Mouse (Mus musculus): Measurements from ENCODE around the gene Zfp112.
"Not testable (repeated sequence)": the region's sequence is repeated elsewhere in the genome, so short reads cannot be mapped to it uniquely, and the experiment has no call there.

The Zfp112 gene

DNA sequence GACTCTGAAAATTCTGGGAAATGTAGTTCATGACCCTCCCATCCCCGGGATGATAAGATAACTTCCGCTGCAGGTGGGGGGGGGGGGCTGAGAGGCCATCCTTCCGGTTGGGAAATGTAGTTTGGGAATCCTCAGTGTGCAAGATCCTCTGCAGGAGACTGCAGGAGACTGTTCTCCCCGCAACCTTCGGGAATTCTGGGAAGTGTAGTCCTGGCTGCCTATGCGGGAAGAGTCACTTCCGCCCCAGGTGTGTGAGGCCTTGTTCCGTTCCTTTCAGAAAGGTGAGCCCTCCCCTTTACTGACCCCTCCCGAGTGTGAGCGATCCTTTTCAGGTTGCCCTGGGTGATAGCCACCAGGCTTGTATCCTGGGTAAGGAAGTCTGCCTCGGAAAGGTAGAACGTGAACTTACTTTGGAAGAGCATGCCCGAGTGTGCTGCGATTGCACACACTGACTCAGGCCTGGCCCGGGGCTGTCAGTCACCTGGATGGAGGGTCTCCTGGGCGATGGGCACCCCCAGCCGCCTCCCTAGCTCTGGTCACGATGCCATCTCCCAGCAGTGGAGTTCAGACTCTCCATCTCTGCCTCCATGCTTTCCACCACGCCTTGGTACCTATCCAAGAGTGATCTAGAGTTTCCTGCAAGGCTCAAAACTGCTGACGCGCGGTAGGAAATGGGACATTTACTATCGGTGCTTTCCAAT, at the start of gene Zfp112:
Gene Zfp112 (plus strand): TSS at position 159 of the 701 bp plus-strand sequence.
- peak; percentile 94 for DNase-seq (ENCODE audit: low spot score)

DNA sequence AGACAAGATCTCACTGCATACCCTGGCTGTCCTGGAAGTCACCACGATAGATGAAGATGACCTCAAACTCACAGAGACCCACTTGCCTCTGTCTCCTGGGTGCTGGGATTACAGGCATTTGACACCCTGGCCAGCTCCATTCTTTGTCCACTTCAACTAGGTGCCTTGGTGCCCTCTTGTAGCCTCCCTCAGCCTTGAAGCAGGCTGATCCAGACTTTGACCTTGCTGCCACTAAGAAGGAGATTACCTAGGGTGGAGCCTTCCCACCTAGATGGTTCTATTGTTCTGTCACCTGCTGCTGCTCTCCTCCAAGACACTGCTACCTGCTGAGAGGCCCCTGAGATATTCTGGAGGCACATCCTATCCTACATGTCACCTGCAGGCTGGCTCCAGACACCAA, 37.7 kb upstream of the Zfp112 start:
- not testable (repeated sequence) for DNase-seq (ENCODE audit: low spot score)

DNA sequence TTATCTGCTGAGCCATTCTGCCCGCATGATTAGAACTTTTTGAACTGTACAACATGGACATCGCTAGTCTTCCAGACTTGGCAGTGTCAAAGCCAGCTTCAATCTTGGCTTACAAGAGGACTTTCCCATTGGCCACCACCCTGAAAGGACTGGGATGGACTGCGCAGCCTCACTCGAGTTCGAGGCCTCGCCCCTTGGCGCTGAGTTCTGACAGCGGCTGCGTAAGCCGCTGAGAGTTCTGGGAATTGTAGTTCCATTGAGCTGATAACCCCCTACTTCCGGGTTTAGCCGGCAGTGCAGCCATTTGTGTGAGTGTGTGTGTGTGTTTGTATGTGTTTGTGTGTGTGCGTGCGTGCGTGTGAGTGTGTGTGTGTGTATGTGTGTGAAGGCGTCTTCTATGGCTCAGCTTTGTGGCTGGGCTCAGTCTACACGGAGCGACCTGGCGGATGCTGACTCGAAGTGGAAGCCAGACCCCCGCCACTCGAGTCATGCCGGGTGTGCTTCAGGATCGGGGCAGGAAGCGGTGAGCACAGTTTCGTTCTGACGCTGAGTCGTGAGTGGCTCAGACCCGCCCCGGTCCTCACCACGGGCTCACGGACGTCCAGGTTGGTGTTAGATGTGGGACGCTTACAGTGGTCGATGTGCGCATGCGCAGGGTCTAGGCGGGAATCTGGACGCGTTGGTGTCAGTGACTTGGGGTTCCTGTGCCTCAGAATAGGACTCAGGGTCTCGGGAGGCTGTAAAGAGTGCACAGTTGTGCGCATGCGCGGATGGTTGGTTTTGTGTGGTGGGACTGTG, 30.3 kb upstream of the Zfp112 start, which contains the start of gene Zfp180:
Gene Zfp180 (plus strand): TSS at position 291 of the 798 bp plus-strand sequence.
- DNase-seq (ENCODE audit: low spot score), result peak; percentile 94

DNA sequence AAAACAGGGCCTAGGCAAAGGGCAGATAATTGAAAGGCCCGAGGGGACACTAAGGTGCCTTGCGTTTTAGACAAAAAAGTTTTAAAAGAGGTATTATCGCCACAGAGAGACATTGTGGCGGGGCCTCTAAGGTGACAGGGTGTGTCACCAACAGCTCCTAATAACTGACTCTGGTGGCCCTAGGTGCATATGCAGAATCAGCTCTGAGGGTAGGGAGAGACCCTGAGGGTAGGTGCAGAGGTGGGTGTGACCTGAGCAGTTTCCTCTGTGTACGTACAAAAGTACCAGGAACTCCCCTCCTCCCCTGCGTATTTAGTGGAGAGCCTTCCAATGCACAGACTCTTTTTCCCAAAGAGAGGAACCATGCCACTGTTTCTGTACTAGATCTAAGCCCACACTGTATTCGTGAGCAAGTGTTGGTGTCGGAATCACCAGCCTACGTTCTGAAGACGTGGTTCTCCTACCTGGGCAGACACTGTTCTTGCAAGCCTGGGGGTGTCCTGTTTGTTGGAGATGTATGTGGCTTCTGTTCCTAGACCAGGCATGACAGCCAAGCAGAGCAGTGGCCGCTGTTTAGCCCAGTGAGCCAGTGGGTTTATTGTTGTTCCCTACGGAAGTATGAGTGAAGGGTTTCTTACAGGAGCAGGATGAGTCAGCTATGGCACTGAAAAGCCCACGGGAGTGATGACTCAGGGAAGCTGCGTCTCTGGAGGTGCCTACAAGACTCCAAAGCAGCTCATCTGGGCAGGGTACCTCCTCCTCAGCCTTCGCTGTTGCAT, 29.5 kb upstream of the Zfp112 start:
- DNase-seq (ENCODE audit: low spot score), result peak; percentile 23

DNA sequence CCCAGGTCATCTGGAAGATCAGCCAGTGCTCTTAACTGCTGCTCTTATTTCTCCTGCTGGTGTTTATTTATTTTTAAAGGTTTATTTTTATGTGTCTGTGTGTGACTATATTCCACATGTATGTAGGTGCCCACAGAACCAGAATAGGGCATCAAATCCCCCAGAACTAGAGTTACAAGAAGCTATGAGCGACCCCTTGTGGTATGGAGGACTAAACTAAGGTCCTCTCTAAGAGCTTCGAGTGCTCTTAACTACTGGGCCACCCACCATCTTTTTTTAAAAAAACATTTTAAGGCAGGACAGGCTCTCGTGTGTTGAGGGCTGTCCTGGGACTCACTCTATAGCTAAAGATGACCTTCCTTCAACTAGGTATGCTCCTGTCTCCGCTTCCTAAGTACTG, 25.2 kb upstream of the Zfp112 start:
- no peak for DNase-seq (ENCODE audit: low spot score)

DNA sequence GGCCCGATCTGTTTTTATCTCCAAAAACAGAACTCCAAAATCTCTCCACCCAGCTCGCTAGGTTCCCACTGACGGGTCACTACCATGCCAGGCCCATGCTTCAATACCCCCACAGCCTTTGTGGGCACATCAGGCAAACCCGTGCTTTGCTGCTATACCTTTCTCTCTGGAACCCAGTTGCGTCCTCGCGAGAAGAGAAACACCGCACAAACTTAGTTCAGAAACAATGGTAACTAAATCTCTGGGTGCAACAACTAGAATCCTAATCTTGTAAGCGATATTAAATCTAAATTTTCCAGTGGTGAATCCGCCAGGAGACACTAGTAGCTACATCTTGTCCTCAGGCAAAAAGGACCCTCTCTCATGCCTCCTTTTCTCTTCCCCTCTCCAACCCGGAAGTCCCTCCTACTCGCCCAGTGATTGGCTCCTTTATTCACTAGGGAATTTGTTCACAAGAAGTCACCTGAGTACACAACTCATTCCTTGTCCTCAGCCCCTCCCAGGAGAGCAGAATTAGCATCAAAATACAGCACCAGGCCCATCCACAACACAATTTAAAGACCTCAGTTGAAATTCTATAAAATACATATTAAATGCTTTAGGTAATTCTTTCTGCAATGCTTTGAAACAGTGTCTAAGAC, 24.5 kb upstream of the Zfp112 start:
- no peak for DNase-seq (ENCODE audit: low spot score)

DNA sequence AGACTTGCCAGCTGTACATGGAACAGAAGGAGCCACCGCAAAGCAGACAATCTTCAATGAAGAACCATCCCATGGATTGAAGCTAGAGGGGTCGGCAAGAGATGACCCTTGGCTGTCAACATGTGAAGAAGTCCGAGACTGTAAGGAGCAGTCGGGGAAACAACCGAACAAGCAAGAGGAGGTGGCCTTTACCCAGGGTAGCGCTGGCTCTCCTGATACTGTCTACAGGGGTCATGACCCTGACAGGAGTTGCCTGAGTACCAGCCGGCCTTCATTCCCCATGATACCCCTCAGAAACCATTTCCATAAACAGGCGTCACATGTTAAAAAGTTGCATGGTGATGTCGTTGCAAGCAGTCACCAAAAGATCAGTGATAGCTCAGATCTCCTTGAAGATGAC, 7.7 kb upstream of the Zfp112 start:
- no peak for DNase-seq (ENCODE audit: low spot score)

DNA sequence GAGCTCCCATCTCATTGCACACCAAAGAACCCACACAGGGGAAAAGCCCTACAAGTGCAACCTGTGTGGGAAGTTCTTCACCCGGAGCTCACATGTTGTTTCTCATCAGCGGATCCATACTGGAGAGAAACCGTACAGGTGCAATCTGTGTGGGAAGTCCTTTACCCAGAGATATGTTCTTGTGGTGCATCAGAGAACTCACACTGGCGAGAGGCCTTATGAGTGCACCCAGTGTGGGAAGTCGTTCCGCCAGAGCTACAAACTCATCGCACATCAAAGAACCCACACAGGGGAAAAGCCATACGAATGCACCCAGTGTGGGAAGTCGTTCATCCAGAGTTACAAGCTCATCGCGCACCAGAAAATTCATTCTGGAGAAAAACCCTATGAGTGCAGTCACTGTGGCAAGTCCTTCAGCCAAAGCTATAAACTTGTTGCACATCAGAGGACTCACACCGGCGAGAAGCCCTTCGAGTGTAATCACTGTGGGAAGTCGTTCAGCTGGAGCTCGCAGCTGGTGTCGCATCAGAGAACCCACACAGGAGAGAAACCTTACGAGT, 6.9 kb upstream of the Zfp112 start:
- DNase-seq (ENCODE audit: low spot score), result no peak

DNA sequence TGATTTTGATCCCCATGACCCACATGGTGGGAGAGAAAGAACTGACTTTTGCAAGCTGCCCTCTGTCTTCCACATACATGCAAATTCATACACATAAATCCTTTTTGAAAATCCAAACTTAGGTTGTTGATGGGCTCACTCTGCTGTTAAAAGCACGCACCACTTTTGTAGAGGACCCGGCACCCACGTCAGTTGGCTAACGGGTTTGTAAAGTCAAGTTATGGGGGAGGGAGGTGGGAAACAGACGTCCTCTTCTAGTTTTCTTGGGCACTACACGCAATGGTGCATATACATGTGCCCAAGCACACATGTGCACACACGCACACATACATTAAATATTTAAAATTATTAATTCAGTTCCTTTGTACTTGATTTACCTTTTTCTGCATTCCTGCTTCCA, 1.3 kb upstream of the Zfp112 start:
- no peak for DNase-seq (ENCODE audit: low spot score)

DNA sequence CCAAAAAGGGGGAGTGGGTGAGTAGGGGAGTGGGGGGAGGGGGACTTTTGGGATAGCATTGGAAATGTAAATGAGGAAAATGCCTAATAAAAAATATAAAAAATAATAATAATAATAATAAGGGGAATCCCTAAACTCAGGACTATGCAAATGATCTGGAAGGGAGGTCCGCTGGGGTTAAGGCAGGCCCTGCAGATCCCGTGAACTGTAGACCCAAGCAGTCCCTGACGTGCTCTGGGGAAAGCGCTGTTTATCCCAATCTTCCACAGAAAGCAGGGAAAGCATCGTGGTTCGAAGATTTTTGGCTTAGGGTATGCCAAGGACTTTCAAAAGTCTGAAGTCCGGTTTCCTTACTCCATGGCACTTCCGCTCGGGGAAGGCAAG, 350 bp upstream of the Zfp112 start:
- DNase-seq (ENCODE audit: low spot score), result no peak

DNA sequence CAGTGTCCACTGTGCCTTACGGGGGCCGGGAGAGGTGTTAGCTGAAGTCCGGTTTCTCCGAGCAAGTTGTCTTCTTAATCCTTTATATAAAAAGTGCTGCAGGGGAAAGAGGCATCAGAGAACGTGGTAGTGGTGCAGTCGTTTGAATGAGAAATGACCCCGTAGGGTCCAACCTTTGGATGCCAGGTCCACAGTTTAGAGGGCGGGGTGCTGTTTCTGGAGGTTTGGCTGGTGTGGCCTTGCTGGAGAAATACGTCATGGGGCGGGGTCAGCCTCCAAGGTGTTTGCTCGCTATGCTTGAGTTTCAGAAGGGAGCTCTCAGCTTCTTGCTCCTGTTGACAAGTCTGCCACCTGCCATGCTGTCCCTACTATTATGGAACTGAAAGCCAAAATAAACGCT, 887 bp downstream of the Zfp112 start:
- peak; percentile 78 for DNase-seq (ENCODE audit: low spot score)

DNA sequence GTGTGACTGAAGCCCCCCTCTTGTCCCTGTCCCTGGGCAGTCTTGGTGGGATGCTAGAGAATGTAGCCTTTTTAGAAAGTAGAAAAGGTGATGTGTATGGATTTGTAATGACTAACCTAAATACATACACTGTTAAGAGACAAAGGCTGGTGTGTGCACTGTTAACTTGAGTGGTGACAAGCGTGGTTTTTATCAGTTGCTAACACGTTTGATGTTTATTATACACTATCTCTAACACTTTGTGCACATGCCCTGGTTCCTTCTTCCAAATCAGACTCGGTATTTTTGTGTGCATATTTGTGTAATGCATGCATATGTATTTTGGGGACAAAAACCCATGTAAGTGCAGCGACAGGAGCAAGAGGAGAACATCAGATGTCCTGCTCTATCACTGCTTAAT, 4.5 kb downstream of the Zfp112 start:
- no peak for DNase-seq (ENCODE audit: low spot score)

DNA sequence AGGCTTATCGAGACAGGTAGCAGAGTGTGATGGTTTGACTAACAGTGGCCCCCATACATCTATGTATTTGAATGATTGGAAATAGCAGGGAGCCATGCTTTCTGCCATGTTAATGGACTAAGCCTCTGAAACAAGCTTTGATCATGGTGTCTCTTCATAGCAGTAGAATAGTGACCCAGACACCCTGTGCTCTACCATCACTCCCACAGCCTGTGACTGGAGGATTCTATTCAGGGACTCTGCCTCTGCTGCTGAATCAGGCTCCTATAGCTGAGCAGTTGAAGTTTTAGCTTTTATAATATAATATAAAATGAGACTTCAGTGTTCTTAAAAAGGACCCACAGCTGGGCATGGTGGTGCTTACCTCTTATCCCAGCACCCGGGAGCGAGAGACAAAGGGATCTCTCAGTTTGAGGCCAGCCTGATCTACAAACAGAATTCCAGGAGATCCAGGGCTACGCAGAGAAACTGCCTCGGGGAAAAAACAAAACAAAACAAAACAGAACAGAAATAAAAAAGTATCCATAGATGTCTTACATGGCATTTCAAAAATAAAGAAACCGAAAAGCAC, 21.4 kb downstream of the Zfp112 start:
- no peak for DNase-seq (ENCODE audit: low spot score)

DNA sequence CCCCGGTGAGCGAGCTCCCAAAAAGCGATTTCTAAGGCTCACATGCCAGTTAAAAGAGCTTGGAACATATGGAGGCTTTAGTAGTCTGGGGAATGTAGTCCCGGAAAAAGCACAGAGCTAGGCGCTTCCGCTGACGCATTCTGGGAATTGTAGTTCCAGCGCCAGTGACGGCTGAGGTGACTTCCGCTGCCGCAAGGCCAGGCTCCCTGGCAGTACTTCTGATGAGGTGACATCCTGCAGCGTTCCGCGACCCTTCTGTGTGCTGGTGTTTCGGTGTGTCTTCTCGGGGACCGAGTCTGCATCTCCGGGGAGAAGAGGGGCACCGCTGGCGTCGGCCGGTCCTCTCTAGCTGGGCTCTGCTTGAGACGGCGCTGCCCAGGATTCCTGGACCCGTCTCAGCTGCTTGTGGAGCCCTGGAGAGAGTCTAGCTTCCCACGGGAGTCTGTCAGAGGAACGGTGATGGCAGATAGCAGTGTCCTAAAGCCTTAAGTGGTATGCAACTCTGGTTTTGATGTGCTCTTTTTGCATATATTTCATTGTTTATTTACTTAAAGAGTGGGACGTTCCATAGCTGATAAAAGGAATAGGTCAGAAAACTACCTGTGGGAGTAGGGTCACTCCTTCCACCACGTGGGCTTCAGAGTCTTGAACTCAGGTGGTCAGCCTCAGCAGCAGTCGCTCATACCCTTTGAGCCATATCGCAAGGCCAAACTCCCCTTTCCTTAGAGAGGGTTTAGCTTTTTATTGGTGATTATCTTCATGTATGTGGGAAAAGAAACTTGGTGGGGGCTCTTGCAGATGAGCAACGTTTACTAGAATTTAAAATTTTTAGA, 22.1 kb downstream of the Zfp112 start, which contains the start of gene Zfp235:
Gene Zfp235 (plus strand): TSS at position 174 of the 833 bp plus-strand sequence.
- peak; percentile 86 for DNase-seq (ENCODE audit: low spot score)

DNA sequence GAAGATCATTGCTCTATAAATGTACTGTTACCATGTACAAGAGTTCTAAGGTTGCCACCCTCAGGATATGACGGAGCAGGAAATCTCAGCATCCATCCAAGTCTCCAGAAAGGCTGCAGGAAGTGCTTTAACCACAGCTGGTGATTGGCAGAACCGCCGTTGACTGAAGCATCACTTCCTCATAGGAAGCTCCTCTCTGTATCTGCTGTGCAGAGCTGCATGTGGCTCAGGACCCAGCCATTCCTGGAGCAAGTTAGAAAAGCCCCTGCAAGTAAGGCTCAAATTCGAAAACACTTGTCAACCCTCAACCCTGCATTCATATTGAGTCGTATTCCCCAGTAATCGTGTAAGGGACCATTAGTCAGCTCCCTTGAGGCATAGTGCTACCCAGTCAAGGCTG, 30.5 kb downstream of the Zfp112 start:
- DNase-seq (ENCODE audit: low spot score), result no peak

DNA sequence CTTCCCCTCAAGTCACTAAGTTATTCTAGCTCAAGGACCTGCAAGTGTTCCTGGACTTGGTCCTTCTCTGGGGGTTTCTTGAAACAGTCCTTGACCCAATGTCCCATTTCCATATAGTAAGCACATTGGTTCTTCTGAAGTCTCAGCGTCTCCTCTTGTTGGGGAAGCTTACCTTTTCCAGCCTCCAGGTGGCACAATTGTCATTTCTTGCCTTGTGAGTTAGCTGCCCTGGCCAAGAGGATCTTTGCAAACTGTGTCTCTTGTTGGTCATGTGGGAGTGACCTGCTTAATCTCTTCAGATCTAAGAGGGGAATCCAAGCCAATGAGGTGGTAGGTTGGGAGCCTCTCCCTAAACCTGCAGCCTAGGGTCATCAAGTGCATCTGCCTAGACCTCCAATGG, 41.2 kb downstream of the Zfp112 start:
- DNase-seq (ENCODE audit: low spot score), result no peak

DNA sequence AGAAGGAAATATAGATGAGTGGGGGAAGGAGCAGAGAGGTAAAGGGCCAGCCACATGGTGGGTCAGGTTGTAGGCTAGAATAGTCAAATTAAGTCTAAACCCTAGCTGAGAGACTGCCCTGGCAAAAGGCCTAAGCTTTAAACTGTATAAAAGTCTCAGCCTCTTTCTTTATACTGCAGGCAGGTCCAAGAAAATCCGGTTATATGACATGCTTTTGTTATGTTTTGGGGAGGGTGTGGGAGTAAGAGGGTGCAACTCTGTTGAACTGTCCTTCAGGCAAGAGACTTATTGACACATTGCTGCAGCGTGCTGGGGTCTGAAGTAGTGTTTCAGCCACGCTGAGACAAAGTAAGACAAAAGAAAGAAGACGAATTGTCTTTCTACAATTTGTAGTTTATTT, 60.1 kb downstream of the Zfp112 start:
- DNase-seq (ENCODE audit: low spot score), result no peak

DNA sequence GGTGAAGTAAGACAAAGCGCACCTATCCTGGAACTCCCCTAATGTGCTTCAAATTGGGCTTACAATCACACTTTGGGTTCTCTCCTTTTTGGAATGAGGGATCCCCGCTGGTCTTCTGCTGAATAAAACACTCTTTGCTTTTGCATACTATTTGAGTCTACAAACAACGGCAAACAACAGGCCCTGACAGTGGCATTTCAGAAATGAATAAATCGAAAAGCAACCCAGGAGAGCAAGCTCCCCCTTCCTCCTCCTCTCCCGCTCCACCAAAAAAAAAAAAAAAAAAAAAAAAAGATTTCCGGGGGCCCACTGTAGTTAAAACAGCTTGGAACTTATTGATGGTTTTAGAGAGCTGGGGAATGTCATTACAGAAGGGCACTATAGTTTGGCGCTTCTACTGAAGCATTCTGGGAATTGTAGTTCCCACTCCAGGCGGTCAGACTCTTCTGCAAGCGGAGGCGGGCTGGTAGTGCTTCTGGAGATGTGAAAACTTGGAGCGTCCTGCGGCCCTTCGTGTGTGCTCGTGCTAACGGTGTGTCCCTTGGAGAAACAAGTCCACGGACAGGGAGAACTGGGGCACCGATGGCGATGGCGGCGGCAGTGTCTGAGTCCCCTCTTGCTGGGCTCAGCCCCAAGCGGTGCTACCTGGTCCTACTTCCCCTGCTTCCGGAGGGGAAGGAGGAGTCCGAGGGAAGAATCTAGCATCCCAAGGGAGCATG, 62.7 kb downstream of the Zfp112 start, which contains the start of gene Zfp114:
Gene Zfp114 (plus strand): TSS at position 443 of the 719 bp plus-strand sequence.
- DNase-seq (ENCODE audit: low spot score), result peak; percentile 65

DNA sequence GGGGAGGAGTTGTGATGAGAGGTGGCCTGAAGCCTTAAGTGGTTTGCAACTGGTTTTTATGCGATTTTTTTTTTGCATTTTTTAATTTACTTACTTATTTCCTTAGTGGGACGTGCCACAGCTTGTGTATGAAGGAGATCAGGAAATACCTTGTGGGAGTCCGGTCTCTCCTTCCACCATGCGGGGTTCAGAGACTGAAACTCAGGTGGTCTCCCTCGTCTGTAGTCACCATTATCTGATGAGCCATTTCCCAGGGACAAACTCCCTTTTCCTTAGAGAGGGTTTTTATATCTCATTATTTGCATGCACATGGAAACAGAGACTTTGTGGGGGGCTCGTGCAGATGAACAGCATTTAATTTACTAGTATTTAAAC, 63.2 kb downstream of the Zfp112 start:
- no peak for DNase-seq (ENCODE audit: low spot score)

All from yolk sac, embryonic 10.5 days (tissue).